Mouse (Mus musculus) heart, postnatal 0 days (tissue): ENCODE measurements around the gene Taf5l. TPM values are rescaled to one million over a fixed set of nuclear protein-coding genes. Genes with fewer than 3 reads are reported as not detected.
"Not testable (repeated sequence)": the region's sequence is repeated elsewhere in the genome, so short reads cannot be mapped to it uniquely, and the experiment has no call there.

Experiments used
- ATAC-seq: fragments of 200-750 bp; cut with Nextera tagmentation; 2 replicates; pipeline ENCODE4 v1.8.0; 2017; ENCODE audit warnings: low read depth, moderate number of reproducible peaks, moderate library complexity; ENCODE audit not compliant: insufficient read depth
- DNase-seq: peaks from one replicate; pipeline ENCODE4 v3.0.0-alpha.2; 2016; ENCODE audit warnings: low spot score
- H3K27ac ChIP-seq: fragments of 300-500 bp; sonication (generic); 2 replicates; pipeline ENCODE4 v1.5.1; 2014; ENCODE audit warnings: low read depth, mild to moderate bottlenecking
- H3K27me3 ChIP-seq: fragments of 300-500 bp; sonication (generic); 2 replicates; pipeline ENCODE4 v1.6.1; 2014; ENCODE audit warnings: low read length, mixed read lengths; ENCODE audit not compliant: control insufficient read depth, insufficient read depth
- H3K36me3 ChIP-seq: fragments of 300-500 bp; sonication (generic); replicated peaks from 2 replicates; pipeline ENCODE4 v1.6.1; 2014; ENCODE audit warnings: low read length, mixed read lengths; ENCODE audit not compliant: control insufficient read depth, insufficient read depth
- H3K4me1 ChIP-seq: fragments of 300-500 bp; sonication (generic); 2 replicates; pipeline ENCODE4 v1.6.1; 2014; ENCODE audit warnings: antibody characterized with exemption; ENCODE audit not compliant: control insufficient read depth, insufficient read depth
- H3K4me2 ChIP-seq: fragments of 300-500 bp; sonication (generic); 2 replicates; pipeline ENCODE4 v1.6.1; 2014; ENCODE audit warnings: low read depth, mild to moderate bottlenecking, low read length, moderate library complexity
- H3K4me3 ChIP-seq: fragments of 300-500 bp; sonication (generic); 2 replicates; pipeline ENCODE4 v1.5.1; 2014; ENCODE audit warnings: low read depth, low read length
- H3K9ac ChIP-seq: fragments of 300-500 bp; sonication (generic); replicated peaks from 2 replicates; pipeline ENCODE4 v1.6.1; 2014; ENCODE audit warnings: low read depth, low read length, mixed read lengths
- H3K9me3 ChIP-seq: fragments of 300-500 bp; sonication (generic); replicated peaks from 2 replicates; pipeline ENCODE4 v1.6.1; 2016; ENCODE audit warnings: low read length; ENCODE audit not compliant: control insufficient read depth
- CTCF ChIP-seq: IDR thresholded peaks from 2 replicates; pipeline ENCODE4 v1.5.1; 2016; ENCODE audit warnings: antibody characterized with exemption, control low read depth, low read depth
- EP300 ChIP-seq: IDR thresholded peaks from 2 replicates; pipeline ENCODE4 v1.6.1; 2016; ENCODE audit warnings: antibody characterized with exemption, low read depth
- whole genome bisulfite sequencing: fragments of 180-500 bp; shearing (Covaris S2); extraction: QIAGEN DNeasy Blood & Tissue Kit; methylation state at CpG from one replicate; pipeline ENCODE4 v1.1.7; 2014; 5-methylcytosine and 5-hydroxymethylcytosine counted together
- polyA plus RNA-seq: library from polyadenylated mRNA; unstranded; fragments of >200 nt; fragmentation: Nextera tagmentation; extraction: Ambion mirVana; gene quantifications from 2 replicates; pipeline ENCODE4 v1.2.1, GENCODE M21; 2015
- total RNA-seq: library from RNA; depleted of rRNA; stranded (reverse); fragments of >200 nt; gene quantifications from 2 replicates; pipeline ENCODE4 v1.2.3, GENCODE M21; 2014; ENCODE audit warnings: low replicate concordance

Taf5l gene
- total and polyA plus RNA-seq, 2 experiments from 2014 or later: 17.2 to 46.3 TPM

GRCm38 (mm10) chr8:124044421-124044820 lies 23.2 kb upstream of the Taf5l start:
- no peak overlapping the region for H3K4me2 ChIP-seq
- no peak for DNase-seq
- no peaks in the 10 kb centered on the region for H3K9me3 ChIP-seq
- H3K36me3 ChIP-seq: peaks cover 57% of the 10 kb centered on the region
- H3K4me1 ChIP-seq: no peaks in the 10 kb centered on the region
- TF ChIP-seq EP300 (no peak), CTCF (no peak)
- no peak for ATAC-seq
- 82% methylated on average over 5 of the region's 5 CpGs for WGBS
- H3K27me3 ChIP-seq: no peaks in the 10 kb centered on the region
- no peak overlapping the region for H3K4me3 ChIP-seq
- H3K27ac ChIP-seq: no peak overlapping the region
- no peak overlapping the region for H3K9ac ChIP-seq

- ATAC-seq (no peak), DNase-seq (no peak)
- H3K36me3 ChIP-seq: peaks cover 66% of the 10 kb centered on the region
- no peak overlapping the region for H3K9ac ChIP-seq
- WGBS: 80% methylated on average over 1 of the region's 1 CpGs
- no peaks in the 10 kb centered on the region for H3K27me3 ChIP-seq
- H3K4me2 ChIP-seq: no peak overlapping the region
- H3K9me3 ChIP-seq: no peaks in the 10 kb centered on the region
- TF ChIP-seq EP300 (no peak), CTCF (no peak)
- no peaks in the 10 kb centered on the region for H3K4me1 ChIP-seq
- no peak overlapping the region for H3K4me3 ChIP-seq
- no peak overlapping the region for H3K27ac ChIP-seq
These were observed 21.0 kb upstream of the Taf5l start for GRCm38 (mm10) chr8:124042201-124042600.

GRCm38 (mm10) chr8:124039351-124039750 lies 18.2 kb upstream of the Taf5l start:
- no peak overlapping the region for H3K4me2 ChIP-seq
- 91% methylated on average over 4 of the region's 4 CpGs for WGBS
- H3K27ac ChIP-seq: no peak overlapping the region
- H3K36me3 ChIP-seq: peaks cover 74% of the 10 kb centered on the region
- TF ChIP-seq EP300 (no peak), CTCF (no peak)
- DNase-seq (no peak), ATAC-seq (no peak)
- no peak overlapping the region for H3K4me3 ChIP-seq
- H3K9ac ChIP-seq: no peak overlapping the region
- H3K4me1 ChIP-seq: no peaks in the 10 kb centered on the region
- H3K9me3 ChIP-seq: no peaks in the 10 kb centered on the region
- no peaks in the 10 kb centered on the region for H3K27me3 ChIP-seq

GRCm38 (mm10) chr8:124038121-124038520 lies 16.9 kb upstream of the Taf5l start:
- H3K36me3 ChIP-seq: peaks cover 72% of the 10 kb centered on the region
- TF ChIP-seq EP300 (no peak), CTCF (no peak)
- no peak for ATAC-seq

GRCm38 (mm10) chr8:124033400-124033799 lies 12.2 kb upstream of the Taf5l start:
- Histone ChIP-seq H3K9ac (no peak overlapping the region), H3K4me1 (no peaks in the 10 kb centered on the region), H3K27me3 (no peaks in the 10 kb centered on the region), H3K27ac (no peak overlapping the region), H3K4me2 (no peak overlapping the region), H3K9me3 (no peaks in the 10 kb centered on the region), H3K36me3 (peaks cover 78% of the 10 kb centered on the region), H3K4me3 (no peak overlapping the region)
- ATAC-seq: no peak
- WGBS: 57% methylated on average over 5 of the region's 5 CpGs
- no peak for TF ChIP-seq EP300
- no peak for TF ChIP-seq CTCF
- no peak for DNase-seq

More at GRCm38 (mm10) chr8:124038121-124038520, 16.9 kb upstream of the Taf5l start:
- 90% methylated on average over 7 of the region's 7 CpGs for WGBS
- H3K9me3 ChIP-seq: no peaks in the 10 kb centered on the region
- no peak overlapping the region for H3K27ac ChIP-seq
- no peaks in the 10 kb centered on the region for H3K27me3 ChIP-seq
- H3K4me1 ChIP-seq: no peaks in the 10 kb centered on the region
- no peak overlapping the region for H3K4me3 ChIP-seq
- H3K9ac ChIP-seq: no peak overlapping the region
- DNase-seq: no peak
- H3K4me2 ChIP-seq: no peak overlapping the region

- 81% methylated on average over 6 of the region's 6 CpGs for WGBS
- Histone ChIP-seq H3K4me2 (no peak overlapping the region), H3K27me3 (no peaks in the 10 kb centered on the region), H3K9me3 (no peaks in the 10 kb centered on the region), H3K4me3 (no peak overlapping the region), H3K27ac (no peak overlapping the region), H3K36me3 (peaks cover 71% of the 10 kb centered on the region), H3K4me1 (no peaks in the 10 kb centered on the region), H3K9ac (no peak overlapping the region)
- ATAC-seq (no peak), DNase-seq (no peak)
- TF ChIP-seq EP300 (no peak), CTCF (no peak)
These were observed 6.6 kb upstream of the Taf5l start for GRCm38 (mm10) chr8:124027831-124028230.

- ATAC-seq, H3K27ac ChIP-seq, H3K9ac ChIP-seq, H3K4me3 ChIP-seq, H3K27me3 ChIP-seq, H3K4me2 ChIP-seq, H3K9me3 ChIP-seq, H3K4me1 ChIP-seq, DNase-seq: not testable (repeated sequence)
- peaks cover 61% of the 10 kb centered on the region for H3K36me3 ChIP-seq
- WGBS: 74% methylated on average over 2 of the region's 2 CpGs
These were observed 5.1 kb upstream of the Taf5l start for GRCm38 (mm10) chr8:124026265-124026664.
